Mouse (Mus musculus): ENCODE results near the gene Cryba2. TPM values are rescaled to one million over a fixed set of nuclear protein-coding genes. Genes with fewer than 3 reads are reported as not detected.

The Cryba2 gene
- polyA plus RNA-seq (2021; fragmentation: Nextera tagmentation) = 1.6 and 2.0 TPM in 2 replicates
- long read RNA-seq, experiment 1 = 0 reads
- long read RNA-seq, experiment 2, partial matches to known transcripts = 0 of 2 reads
- long read RNA-seq, experiment 2, other reads (novel, unspliced or antisense) = 0 of 2 reads

DNA sequence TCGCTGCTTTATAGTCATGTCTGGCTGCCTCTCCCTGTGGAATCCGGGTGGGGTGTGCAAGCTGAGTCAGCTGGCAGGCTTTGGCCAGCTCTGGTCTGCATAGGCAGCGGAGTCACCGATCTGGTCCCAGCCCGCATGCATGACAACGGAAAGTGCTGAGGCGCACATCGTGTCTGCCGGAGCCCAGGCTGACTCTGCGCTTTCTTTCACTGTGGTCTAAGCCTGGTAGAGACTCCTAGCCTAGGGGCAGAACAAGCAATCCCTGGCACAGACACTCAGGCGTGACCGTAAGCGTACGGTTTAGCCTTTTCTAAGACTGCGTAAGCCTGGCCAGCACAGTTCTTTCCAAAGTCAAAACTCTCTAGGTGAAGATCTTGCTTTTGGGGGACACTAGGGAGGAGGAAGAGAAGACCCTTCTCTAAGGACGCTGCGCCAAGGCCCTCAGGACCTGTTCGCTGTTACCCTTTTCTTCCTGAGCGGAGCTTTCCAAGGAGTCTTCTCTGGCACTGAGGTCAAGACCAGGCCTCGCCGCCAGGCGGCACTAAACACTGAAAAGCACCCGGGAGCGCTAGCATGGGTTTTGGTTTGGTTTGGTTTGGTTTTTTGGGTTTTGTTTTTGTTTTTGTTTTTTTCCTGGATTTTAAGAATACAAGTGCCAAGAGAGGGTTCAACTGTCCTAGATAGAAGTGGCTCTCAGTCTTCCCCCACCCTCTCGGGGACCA lies at the start of gene Cryba2:
TSS of gene Cryba2 (minus strand) at position 10 of the 722 bp plus-strand sequence.

DNA sequence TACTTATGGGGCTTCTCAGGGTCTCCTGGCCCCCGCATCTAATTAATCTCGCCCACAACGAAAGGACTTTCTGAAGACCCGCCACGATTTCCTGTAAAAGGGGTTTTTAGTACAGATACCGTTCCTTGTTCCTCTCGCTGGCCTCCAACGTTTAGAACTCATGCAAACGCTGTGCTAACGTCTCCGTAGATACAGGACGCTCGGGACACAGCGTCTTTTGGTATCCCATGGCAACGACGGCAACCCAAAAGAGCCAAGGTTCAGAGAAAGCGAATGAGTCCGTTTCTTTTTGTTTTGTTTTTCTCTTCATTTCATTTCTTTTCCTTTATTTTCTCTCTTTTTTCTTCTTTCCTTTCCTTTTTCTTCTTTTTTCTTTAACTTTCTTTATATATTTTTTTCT lies 42.5 kb upstream of the Cryba2 start, which contains the start of gene Cfap65:
TSS of gene Cfap65 (minus strand) at position 198 of the 400 bp plus-strand sequence.

DNA sequence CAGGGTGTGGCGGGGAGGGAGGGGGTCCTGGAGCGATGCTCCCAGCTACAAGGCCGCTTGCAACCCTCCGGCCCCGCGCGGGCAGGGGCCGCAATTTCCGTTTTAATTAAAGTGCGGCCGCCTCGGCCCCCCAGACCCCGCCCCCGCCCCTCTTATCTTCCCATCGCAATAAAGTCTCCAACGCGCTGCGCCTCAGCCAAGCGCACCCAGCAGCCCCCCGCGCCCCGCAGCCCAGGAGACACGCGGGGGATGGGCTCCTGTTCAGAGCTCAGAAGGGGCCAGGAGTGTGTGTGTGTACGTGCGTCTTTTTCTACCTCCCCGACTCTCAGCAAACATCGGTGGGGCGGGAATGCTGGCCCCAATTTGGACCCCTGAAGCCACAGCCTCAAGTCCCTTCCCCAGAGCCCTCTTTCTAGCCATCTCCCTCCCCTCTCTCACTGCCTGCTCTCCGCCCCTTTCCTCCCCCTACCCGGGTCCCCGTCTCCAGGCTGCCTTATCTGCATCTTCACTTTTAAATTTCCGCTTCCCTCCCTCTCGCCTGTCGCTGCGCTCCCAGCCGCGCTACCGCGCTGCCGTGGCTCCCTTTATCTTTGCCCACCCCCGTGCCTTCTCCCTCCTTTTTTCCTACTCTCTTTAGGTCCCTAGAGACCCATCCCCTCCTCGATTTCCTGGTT lies 7.4 kb downstream of the Cryba2 start, which contains the start of gene Fev:
TSS of gene Fev (minus strand) at position 51 of the 674 bp plus-strand sequence.

DNA sequence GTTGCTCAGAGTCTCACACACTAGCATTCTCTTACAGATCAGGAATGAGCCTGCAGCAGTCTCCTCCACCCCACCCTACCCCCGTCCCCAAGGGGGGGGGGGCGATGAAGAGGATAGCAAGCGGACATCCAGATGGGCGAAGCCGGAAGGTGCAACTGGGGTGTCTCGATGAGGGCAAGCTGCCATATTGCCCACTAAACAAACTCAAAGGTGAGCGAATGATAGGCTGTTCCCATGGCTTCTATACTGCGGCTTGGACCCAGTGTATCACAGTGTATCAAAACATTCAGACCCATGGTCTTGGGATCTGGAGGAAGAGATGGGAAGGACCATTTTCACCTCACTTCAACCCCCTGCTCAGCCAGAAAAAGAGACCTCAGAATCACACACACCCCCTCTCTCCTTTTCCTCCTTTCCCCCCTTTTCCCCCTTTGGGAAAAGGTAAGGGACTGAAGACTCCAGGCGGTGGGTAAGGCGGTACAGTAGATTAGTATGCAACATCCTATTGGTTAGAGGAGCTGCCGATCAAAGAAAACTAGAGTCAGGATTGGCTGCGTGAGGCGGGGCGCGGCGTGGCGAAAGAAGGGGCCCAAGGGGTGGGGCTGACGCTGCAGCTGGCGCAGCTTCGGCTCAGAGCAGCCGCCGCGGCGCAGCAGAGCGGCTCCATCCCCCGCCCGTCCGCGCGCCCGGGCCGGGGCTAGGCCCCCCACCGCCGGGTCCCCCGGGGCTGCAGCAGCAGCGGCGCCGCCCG lies 38.5 kb downstream of the Cryba2 start, which contains the start of gene Cdk5r2:
TSS of gene Cdk5r2 (plus strand) at position 629 of the 751 bp plus-strand sequence.

Other genes starting within 250 kb of the Cryba2 start
- gene Ttll4, start 231.4 kb downstream of the Cryba2 start, polyA plus RNA-seq (2021; fragmentation: Nextera tagmentation) = 1.2 and 1.4 TPM in 2 replicates
- gene Cyp27a1, start 179.6 kb downstream of the Cryba2 start, polyA plus RNA-seq (2021; fragmentation: Nextera tagmentation) = 4.4 and 4.7 TPM in 2 replicates
- gene Prkag3, start 143.9 kb downstream of the Cryba2 start, polyA plus RNA-seq (2021; fragmentation: Nextera tagmentation) = not detected in 2 replicates
- gene Wnt6, start 121.3 kb downstream of the Cryba2 start, polyA plus RNA-seq (2021; fragmentation: Nextera tagmentation) = 0.97 and 1.8 TPM in 2 replicates
- gene Wnt10a, start 101.6 kb downstream of the Cryba2 start, polyA plus RNA-seq (2021; fragmentation: Nextera tagmentation) = 15.5 and 19.0 TPM in 2 replicates
- 15.1 and 40.6 TPM in 2 replicates for gene Cdk5r2, start 38.2 kb downstream of the Cryba2 start, polyA plus RNA-seq (2021; fragmentation: Nextera tagmentation)
- gene Fev, start 7.7 kb downstream of the Cryba2 start, polyA plus RNA-seq (2021; fragmentation: Nextera tagmentation) = 0.13 and 0.33 TPM in 2 replicates
- gene Cfap65, start 42.5 kb upstream of the Cryba2 start, polyA plus RNA-seq (2021; fragmentation: Nextera tagmentation) = 0.55 and 0.65 TPM in 2 replicates
- 0.10 and 0.13 TPM in 2 replicates for gene Ihh, start 58.5 kb upstream of the Cryba2 start, polyA plus RNA-seq (2021; fragmentation: Nextera tagmentation)
- gene Nhej1, start 232.1 kb upstream of the Cryba2 start, polyA plus RNA-seq (2021; fragmentation: Nextera tagmentation) = 4.1 and 5.2 TPM in 2 replicates
- 2.5 and 3.6 TPM in 2 replicates for gene Slc23a3, start 240.7 kb upstream of the Cryba2 start, polyA plus RNA-seq (2021; fragmentation: Nextera tagmentation)
- 8.7 and 17.8 TPM in 2 replicates for gene Cnppd1, start 249.6 kb upstream of the Cryba2 start, polyA plus RNA-seq (2021; fragmentation: Nextera tagmentation)
- gene Retreg2, start 249.6 kb upstream of the Cryba2 start, polyA plus RNA-seq (2021; fragmentation: Nextera tagmentation) = 51.8 and 214 TPM in 2 replicates

Measured in left cerebral cortex, adult 6 months (tissue).